Mouse (Mus musculus) forebrain, postnatal 0 days (tissue): Measurements from ENCODE around the gene Pax6. TPM values are rescaled to one million over a fixed set of nuclear protein-coding genes. Genes with fewer than 3 reads are reported as not detected.

Experiments
- ATAC-seq: fragments of 200-750 bp; cut with Nextera tagmentation; 2 replicates; pipeline ENCODE4 v1.8.0; 2017; ENCODE audit warnings: mild to moderate bottlenecking, moderate library complexity
- DNase-seq: peaks from one replicate; pipeline ENCODE4 v3.0.0-alpha.2; 2015
- H3K27ac ChIP-seq: fragments of 300-500 bp; sonication (generic); 2 replicates; pipeline ENCODE4 v1.5.1; 2014; ENCODE audit warnings: low read depth, mild to moderate bottlenecking, antibody characterized with exemption, low read length, moderate library complexity, mixed read lengths
- H3K27me3 ChIP-seq: fragments of 300-500 bp; sonication (generic); 2 replicates; pipeline ENCODE4 v1.6.1; 2014; ENCODE audit warnings: mild to moderate bottlenecking, low read length, mixed read lengths; ENCODE audit not compliant: insufficient read depth
- H3K36me3 ChIP-seq: fragments of 300-500 bp; sonication (generic); 2 replicates; pipeline ENCODE4 v1.6.1; 2014; ENCODE audit warnings: mild to moderate bottlenecking, moderate library complexity; ENCODE audit not compliant: insufficient read depth
- H3K4me1 ChIP-seq: fragments of 300-500 bp; sonication (generic); 2 replicates; pipeline ENCODE4 v1.6.1; 2014; ENCODE audit warnings: antibody characterized with exemption; ENCODE audit not compliant: insufficient read depth
- H3K4me2 ChIP-seq: fragments of 300-500 bp; sonication (generic); 2 replicates; pipeline ENCODE4 v1.6.1; 2014; ENCODE audit warnings: low read depth, mild to moderate bottlenecking, moderate library complexity
- H3K4me3 ChIP-seq: fragments of 300-500 bp; sonication (generic); 2 replicates; pipeline ENCODE4 v1.5.1; 2014; ENCODE audit warnings: low read depth, low read length, mixed read lengths
- H3K9ac ChIP-seq: fragments of 300-500 bp; sonication (generic); 2 replicates; pipeline ENCODE4 v1.6.1; 2014; ENCODE audit warnings: mild to moderate bottlenecking
- H3K9me3 ChIP-seq: fragments of 300-500 bp; sonication (generic); 2 replicates; pipeline ENCODE4 v1.6.1; 2016; ENCODE audit warnings: low read length
- CTCF ChIP-seq: sonication (generic); IDR thresholded peaks from 2 replicates; pipeline ENCODE4 v1.5.1; 2016; ENCODE audit warnings: antibody characterized with exemption, control low read depth, low read depth
- WGBS: fragments of 180-500 bp; shearing (Covaris S2); extraction: QIAGEN DNeasy Blood & Tissue Kit; methylation state at CpG from one replicate; pipeline ENCODE4 v1.1.7; 2014; 5-methylcytosine and 5-hydroxymethylcytosine counted together
- polyA plus RNA-seq: library from polyadenylated mRNA; unstranded; fragments of >200 nt; fragmentation: Nextera tagmentation; extraction: Ambion mirVana; gene quantifications from 2 replicates; pipeline ENCODE4 v1.2.1, GENCODE M21; 2015
- total RNA-seq: library from RNA; depleted of rRNA; stranded (reverse); fragments of >200 nt; gene quantifications from 2 replicates; pipeline ENCODE4 v1.2.3, GENCODE M21; 2014

Gene Pax6
- total and polyA plus RNA-seq, 2 experiments from 2014 or later: 19.0 to 32.9 TPM

DNA sequence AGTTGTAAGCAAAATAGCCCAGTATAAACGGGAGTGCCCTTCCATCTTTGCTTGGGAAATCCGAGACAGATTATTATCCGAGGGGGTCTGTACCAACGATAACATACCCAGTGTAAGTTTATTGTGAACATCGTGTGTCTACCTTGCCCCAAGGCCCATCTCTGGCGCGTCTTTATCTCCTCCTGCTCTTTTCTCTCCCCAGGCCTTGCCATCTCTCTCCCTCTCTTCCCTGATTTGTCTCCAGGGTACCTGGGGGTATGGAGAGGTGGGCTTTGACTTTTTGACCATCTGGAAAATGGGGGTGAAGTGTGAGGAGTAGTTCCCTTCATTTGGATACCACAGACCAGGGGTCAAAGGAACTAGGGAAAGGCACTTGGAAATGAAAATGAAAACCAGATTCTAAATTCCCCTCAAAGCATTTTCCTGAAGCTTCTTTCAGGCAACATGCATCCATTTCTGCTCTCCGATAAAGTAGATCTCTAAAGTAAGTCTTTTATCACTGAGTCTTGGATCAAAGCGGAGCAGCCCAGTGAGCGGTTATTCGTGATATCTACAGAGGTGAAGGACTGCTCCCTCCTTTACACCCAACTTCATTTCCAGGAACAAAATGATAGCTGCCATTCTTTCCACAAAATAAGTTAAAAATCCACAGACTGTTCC lies 16.4 kb downstream of the Pax6 start:
- no peak overlapping the region for H3K4me3 ChIP-seq
- H3K27me3 ChIP-seq: peaks cover 26% of the 10 kb centered on the region
- H3K27ac ChIP-seq: no peak overlapping the region
- H3K9me3 ChIP-seq: no peaks in the 10 kb centered on the region
- no peak for DNase-seq
- H3K4me2 ChIP-seq: no peak overlapping the region
- TF ChIP-seq CTCF: no peak
- no peak for ATAC-seq
- no peaks in the 10 kb centered on the region for H3K36me3 ChIP-seq
- H3K4me1 ChIP-seq: 0 out of 2 replicates have a peak, but pooled peaks cover 5% of the 10 kb centered on the region
- no peak overlapping the region for H3K9ac ChIP-seq
- WGBS: 60% methylated on average over 11 of the region's 11 CpGs

- H3K27ac ChIP-seq: no peak overlapping the region
- no peaks in the 10 kb centered on the region for H3K36me3 ChIP-seq
- H3K4me2 ChIP-seq: no peak overlapping the region
- H3K4me3 ChIP-seq: no peak overlapping the region
- H3K27me3 ChIP-seq: peaks cover 29% of the 10 kb centered on the region
- DNase-seq: no peak
- ATAC-seq: no peak
- 58% methylated on average over 11 of the region's 11 CpGs for WGBS
- H3K9ac ChIP-seq: no peak overlapping the region
- H3K9me3 ChIP-seq: no peaks in the 10 kb centered on the region
- TF ChIP-seq CTCF: no peak
- H3K4me1 ChIP-seq: 0 out of 2 replicates have a peak, but pooled peaks cover 5% of the 10 kb centered on the region
Measured at GRCm38 (mm10) chr2:105685651-105686050, 17.0 kb downstream of the Pax6 start.

GRCm38 (mm10) chr2:105686363-105687316 lies 17.9 kb downstream of the Pax6 start:
- no peaks in the 10 kb centered on the region for H3K9me3 ChIP-seq
- H3K4me1 ChIP-seq: 0 out of 2 replicates have a peak, but pooled peaks cover 5% of the 10 kb centered on the region
- peak overlapping the region; percentile 3; the same call in 1 of the 2 replicates for H3K4me3 ChIP-seq
- 7% methylated on average over 36 of the region's 36 CpGs for WGBS
- H3K36me3 ChIP-seq: no peaks in the 10 kb centered on the region
- DNase-seq: no peak
- H3K4me2 ChIP-seq: peak overlapping the region; percentile 28
- ATAC-seq: peak; percentile 18; the same call in 1 of the 2 replicates
- no peak for TF ChIP-seq CTCF
- H3K9ac ChIP-seq: 0 out of 2 replicates have a peak overlapping the region, but pooled peaks have one; percentile 18
- 0 out of 2 replicates have a peak overlapping the region, but pooled peaks have one; percentile 29 for H3K27ac ChIP-seq
- peaks cover 29% of the 10 kb centered on the region for H3K27me3 ChIP-seq

DNA sequence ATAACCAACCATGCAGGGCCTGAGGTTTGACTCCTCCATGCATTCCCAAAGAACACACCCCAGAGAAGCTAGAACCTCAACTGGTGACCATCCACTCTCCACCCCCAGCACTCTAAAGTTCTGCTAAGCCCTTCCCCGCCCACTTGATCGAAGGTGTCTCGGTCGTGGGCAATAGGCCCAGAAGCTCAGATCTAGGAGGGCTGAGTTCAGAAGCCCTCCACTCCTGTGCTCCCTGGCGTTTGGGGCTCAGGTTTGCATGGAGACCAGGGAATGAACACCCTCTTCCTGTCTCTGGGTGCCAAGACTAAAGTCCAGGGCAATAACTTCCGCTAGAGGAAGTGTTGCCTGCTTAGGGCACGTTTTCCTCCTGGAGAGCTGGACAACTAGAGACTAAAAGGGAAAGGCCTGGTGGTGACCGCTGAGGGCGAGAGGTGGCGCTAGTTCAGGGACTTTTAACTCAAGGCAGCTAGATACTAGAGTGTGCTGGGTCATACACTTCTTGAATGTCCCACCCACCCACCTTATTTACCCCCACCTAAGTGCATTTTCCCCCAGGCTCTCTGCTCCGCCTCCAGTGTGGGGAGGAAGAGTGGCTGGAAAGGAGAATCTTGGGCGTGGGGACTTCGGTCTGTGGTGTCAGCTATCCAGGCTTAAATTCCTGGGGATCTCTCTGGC lies 18.8 kb downstream of the Pax6 start:
- Histone ChIP-seq H3K4me2 (peak overlapping the region; percentile 48), H3K4me3 (peak overlapping the region; percentile 31), H3K27me3 (peaks cover 33% of the 10 kb centered on the region), H3K9me3 (no peaks in the 10 kb centered on the region), H3K4me1 (0 out of 2 replicates have a peak, but pooled peaks cover 5% of the 10 kb centered on the region), H3K9ac (0 out of 2 replicates have a peak overlapping the region, but pooled peaks have one; percentile 0), H3K27ac (peak overlapping the region; percentile 9; the same call in 1 of the 2 replicates), H3K36me3 (no peaks in the 10 kb centered on the region)
- TF ChIP-seq CTCF: peak; percentile 53
- DNase-seq (no peak), ATAC-seq (peak; percentile 52)
- WGBS: 13% methylated on average over 13 of the region's 13 CpGs

- WGBS: 4% methylated on average over 17 of the region's 17 CpGs
- peak overlapping the region; percentile 9 for H3K27ac ChIP-seq
- TF ChIP-seq CTCF: no peak
- no peaks in the 10 kb centered on the region for H3K9me3 ChIP-seq
- peaks cover 35% of the 10 kb centered on the region for H3K27me3 ChIP-seq
- H3K4me1 ChIP-seq: 0 out of 2 replicates have a peak, but pooled peaks cover 5% of the 10 kb centered on the region
- peak overlapping the region; percentile 31 for H3K4me3 ChIP-seq
- ATAC-seq (peak; percentile 20), DNase-seq (no peak)
- H3K4me2 ChIP-seq: peak overlapping the region; percentile 48
- H3K9ac ChIP-seq: 0 out of 2 replicates have a peak overlapping the region, but pooled peaks have one; percentile 0
- H3K36me3 ChIP-seq: no peaks in the 10 kb centered on the region
Measured at GRCm38 (mm10) chr2:105688011-105688410, 19.3 kb downstream of the Pax6 start.
